Mouse (Mus musculus) CD4-positive naive resting alpha-beta T cell, adult 57 days (primary cell): ENCODE data around the gene AU022252. TPM values are rescaled to one million over a fixed set of nuclear protein-coding genes. Genes with fewer than 3 reads are reported as not detected.

Experiments
- total RNA-seq: library from RNA; stranded (reverse); gene quantifications from one replicate; pipeline ENCODE4 v1.2.4, GENCODE M21; 2023

AU022252 gene
- total RNA-seq, result 10.0 TPM

DNA sequence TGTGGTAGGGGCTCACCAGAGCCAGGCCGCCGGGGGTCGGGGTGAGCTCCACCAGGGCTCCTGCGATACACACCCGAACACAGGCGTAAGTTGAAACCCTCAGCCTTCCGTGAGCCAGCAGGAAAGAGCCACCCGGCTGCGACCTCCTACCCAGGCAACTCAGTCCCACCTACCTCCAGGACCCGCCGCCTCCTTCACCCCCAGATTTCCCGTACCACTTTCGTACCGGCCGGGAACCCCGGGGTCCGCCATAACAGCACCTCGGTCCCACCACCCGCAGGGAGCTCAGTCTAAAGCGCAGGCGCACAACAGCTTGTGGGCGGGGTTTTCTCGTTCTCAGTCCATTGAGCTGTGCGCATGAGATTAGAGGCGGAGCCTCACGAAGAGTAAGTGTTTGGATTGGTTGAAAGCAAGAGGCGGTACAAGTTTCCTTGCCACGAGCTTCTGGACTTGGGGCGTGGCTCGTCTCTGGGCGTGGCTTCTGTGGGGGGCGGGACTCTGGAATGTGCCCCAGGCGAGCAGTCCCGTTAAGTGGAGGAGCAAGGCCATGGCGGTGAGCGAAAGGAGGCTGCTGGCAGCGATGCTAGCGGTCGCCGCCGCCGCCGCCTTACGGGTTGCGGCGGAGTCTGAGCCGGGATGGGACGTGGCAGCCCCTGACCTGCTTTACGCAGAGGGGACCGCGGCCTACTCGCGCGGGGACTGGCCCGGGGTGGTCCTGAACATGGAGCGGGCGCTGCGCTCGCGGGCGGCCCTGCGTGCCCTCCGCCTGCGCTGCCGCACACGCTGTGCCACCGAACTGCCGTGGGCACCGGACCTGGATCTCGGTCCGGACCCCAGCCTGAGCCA is at the start of gene AU022252, which contains the start of gene P3h1:
Gene AU022252, minus strand, starts transcription at position 303 of the 846 bp plus-strand sequence.
Gene P3h1, plus strand, starts transcription at position 506 of the 846 bp plus-strand sequence.

GRCm38 (mm10) chr4:119255351-119255750 is 22.8 kb upstream of the AU022252 start, which contains the start of gene Cldn19:
Cldn19 (plus strand) TSS chr4:119255414.

GRCm38 (mm10) chr4:119218169-119218568 is 14.3 kb downstream of the AU022252 start, which contains the start of gene Tmem269:
Tmem269 (minus strand) TSS chr4:119218217.

DNA sequence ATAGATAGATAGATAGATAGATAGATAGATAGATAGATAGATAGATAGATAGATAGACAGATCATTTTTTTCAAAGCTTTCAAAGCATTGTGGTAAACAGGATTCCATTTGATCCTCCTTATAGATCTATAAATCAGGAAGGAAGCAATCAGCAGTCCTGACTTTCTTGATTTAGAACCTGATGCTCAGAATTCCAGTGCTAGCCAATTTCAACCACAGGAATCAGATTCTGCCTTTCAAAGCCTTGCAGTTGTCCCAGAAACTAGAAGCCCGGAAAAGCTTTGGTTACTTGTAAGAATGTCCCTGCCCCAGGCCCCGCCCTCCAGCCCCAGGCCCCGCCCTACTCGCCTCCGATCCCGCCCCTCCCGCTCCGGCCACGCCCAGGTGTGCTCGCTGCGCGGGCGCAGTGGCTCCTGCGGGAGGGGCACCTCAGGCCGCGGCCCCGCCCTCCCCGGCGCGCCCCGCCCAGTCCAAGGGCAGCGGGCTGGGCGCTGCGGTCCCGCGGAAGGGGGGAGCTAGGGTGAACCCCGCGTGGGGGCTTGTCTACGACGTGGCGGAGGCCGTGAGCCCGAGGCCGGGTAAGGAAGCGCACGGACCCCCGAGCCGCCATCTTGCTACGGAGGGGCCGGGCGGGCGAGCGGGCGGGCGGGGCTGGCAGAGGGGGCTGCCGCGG is 37.5 kb downstream of the AU022252 start, which contains the start of gene Svbp:
Gene Svbp, plus strand, starts transcription at position 398 of the 673 bp plus-strand sequence.

GRCm38 (mm10) chr4:119189864-119190263 is 42.6 kb downstream of the AU022252 start, which contains the start of gene Ermap:
Ermap (minus strand) TSS chr4:119190011.

GRCm38 (mm10) chr4:119173851-119174453 is 58.6 kb downstream of the AU022252 start, which contains the start of gene Zfp691:
Zfp691 (minus strand) TSS chr4:119174195.

Other genes with a start within 250 kb of the AU022252 start
- 35.4 TPM for gene Slc2a1, start 124.0 kb downstream of the AU022252 start, total RNA-seq
- gene Zfp691, start 58.5 kb downstream of the AU022252 start, total RNA-seq, result 8.0 TPM
- gene Ermap, start 42.7 kb downstream of the AU022252 start, total RNA-seq, result 0.68 TPM
- gene Svbp, start 37.4 kb downstream of the AU022252 start, total RNA-seq, result 17.3 TPM
- not detected for gene Tmem269, start 14.5 kb downstream of the AU022252 start, total RNA-seq
- 7.2 TPM for gene P3h1, start 203 bp upstream of the AU022252 start, total RNA-seq
- not detected for gene Cldn19, start 22.7 kb upstream of the AU022252 start, total RNA-seq
- 344 TPM for gene Ybx1, start 61.9 kb upstream of the AU022252 start, total RNA-seq
- gene Ppih, start 87.8 kb upstream of the AU022252 start, total RNA-seq, result 23.9 TPM
- gene Ccdc30, start 182.8 kb upstream of the AU022252 start, total RNA-seq, result 5.3 TPM
- 7.7 TPM for gene Ppcs, start 189.7 kb upstream of the AU022252 start, total RNA-seq
- 1.2 TPM for gene Zmynd12, start 190.1 kb upstream of the AU022252 start, total RNA-seq